Mouse (Mus musculus) megakaryocyte, embryonic 14.5 days (primary cell): ENCODE measurements around the gene Plcg2. TPM values are rescaled to one million over a fixed set of nuclear protein-coding genes. Genes with fewer than 3 reads are reported as not detected.

Experiments used
- H3K27me3 ChIP-seq: replicated peaks from 2 replicates; pipeline ENCODE3; 2012; ENCODE audit warnings: inconsistent platforms
- H3K36me3 ChIP-seq: replicated peaks from 2 replicates; pipeline ENCODE3; 2012; ENCODE audit warnings: low read length, inconsistent platforms, mixed read lengths
- H3K4me1 ChIP-seq: 2 replicates; pipeline ENCODE4 v1.6.1; 2012; ENCODE audit warnings: inconsistent platforms
- H3K4me3 ChIP-seq: replicated peaks from 2 replicates; pipeline ENCODE3; 2012; ENCODE audit warnings: moderate library complexity, mild to moderate bottlenecking, inconsistent platforms
- H3K9me3 ChIP-seq: 2 replicates; pipeline ENCODE4 v1.6.1; 2012; ENCODE audit warnings: inconsistent platforms
- FLI1 ChIP-seq: IDR thresholded peaks from 2 replicates; pipeline ENCODE4 v1.6.1; 2012; ENCODE audit warnings: low read length, inconsistent platforms, mixed read lengths
- GATA1 ChIP-seq: IDR thresholded peaks from 3 replicates; pipeline ENCODE4 v1.6.1; 2012; ENCODE audit warnings: mixed read lengths, low read length, inconsistent platforms, borderline replicate concordance
- polyA plus RNA-seq: library from polyadenylated mRNA; stranded (reverse); fragments of >175 nt; gene quantifications from 2 replicates; pipeline ENCODE4 v1.2.3, GENCODE M21; 2012; ENCODE audit warnings: low replicate concordance; ENCODE audit not compliant: insufficient read depth

Plcg2 gene
- polyA plus RNA-seq, 1 experiment: 76.6 TPM

DNA sequence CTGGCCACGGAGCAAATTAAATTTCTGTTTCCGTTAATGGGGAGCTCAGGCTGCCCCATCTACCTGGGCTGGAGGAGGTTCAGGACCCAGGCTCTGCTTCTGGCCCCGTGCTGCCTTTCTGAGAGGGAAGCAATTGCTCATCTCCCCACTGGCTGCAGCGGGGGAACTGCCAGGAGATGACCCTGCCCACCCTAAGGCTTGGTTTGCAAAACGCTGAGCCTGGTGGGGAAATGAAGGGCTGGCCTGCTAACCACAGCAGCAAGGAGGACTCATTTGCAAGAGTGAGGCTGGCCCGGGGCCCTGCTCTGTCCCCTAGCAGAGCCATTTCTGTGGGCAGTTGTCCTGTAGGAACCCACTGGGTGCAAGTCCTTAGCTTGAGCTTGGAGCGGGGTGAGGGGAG, 39.7 kb downstream of the Plcg2 start:
- TF ChIP-seq FLI1 (no peak), GATA1 (no peak)
- H3K4me3 ChIP-seq: peak overlapping the region; percentile 84
- no peaks in the 10 kb centered on the region for H3K27me3 ChIP-seq
- peaks cover 7% of the 10 kb centered on the region for H3K9me3 ChIP-seq
- H3K36me3 ChIP-seq: peaks cover 84% of the 10 kb centered on the region
- peaks cover 94% of the 10 kb centered on the region for H3K4me1 ChIP-seq

DNA sequence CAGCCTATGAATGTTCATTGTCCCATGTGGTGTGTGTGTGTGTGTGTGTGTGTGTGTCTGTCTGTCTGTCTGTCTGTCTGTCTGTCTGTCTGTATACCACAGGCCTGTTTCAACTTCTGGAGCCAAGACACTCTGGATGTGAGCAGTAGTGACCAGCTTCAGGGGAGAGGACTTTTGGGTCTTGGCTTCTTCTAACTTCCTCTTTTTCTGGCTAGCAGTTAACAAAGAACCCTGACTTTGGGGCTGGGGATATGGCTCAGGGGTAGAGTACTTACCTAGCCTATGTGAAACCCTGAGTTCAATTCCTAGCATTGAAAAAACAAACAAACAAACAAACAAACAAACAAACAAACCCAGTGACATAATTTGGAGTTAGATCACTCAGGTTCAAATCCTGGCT, 44.9 kb downstream of the Plcg2 start:
- no peaks in the 10 kb centered on the region for H3K9me3 ChIP-seq
- H3K4me3 ChIP-seq: peak overlapping the region; percentile 86
- TF ChIP-seq FLI1 (no peak), GATA1 (no peak)
- H3K36me3 ChIP-seq: peaks cover 81% of the 10 kb centered on the region
- peaks cover 99% of the 10 kb centered on the region for H3K4me1 ChIP-seq
- H3K27me3 ChIP-seq: no peaks in the 10 kb centered on the region

DNA sequence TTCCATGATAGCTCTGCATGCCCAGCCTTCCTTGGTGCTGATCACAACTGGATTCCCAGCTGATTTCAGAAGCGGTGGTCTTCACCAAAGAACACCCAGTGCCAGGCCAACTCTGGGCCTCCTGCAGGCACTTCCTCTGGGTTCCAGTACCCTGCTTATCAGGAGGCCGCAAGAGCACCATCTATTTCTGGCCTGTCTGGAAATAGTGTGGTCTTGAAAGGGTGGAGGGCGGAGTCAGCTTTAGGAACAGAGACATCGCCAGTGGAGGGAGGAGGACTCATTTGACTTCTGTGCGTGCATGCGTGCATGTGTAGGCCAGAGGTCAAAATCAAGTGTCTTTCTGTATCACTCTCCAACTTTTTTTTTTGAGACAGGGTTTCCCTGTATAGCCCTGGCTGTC, 45.7 kb downstream of the Plcg2 start:
- Histone ChIP-seq H3K36me3 (peaks cover 74% of the 10 kb centered on the region), H3K9me3 (no peaks in the 10 kb centered on the region), H3K27me3 (no peaks in the 10 kb centered on the region), H3K4me1 (peaks cover 99% of the 10 kb centered on the region), H3K4me3 (peak overlapping the region; percentile 86)
- TF ChIP-seq GATA1 (peak; percentile 74; the same call in 2 of the 3 replicates), FLI1 (0 out of 2 replicates have a peak, but pooled peaks have one; percentile 34)

DNA sequence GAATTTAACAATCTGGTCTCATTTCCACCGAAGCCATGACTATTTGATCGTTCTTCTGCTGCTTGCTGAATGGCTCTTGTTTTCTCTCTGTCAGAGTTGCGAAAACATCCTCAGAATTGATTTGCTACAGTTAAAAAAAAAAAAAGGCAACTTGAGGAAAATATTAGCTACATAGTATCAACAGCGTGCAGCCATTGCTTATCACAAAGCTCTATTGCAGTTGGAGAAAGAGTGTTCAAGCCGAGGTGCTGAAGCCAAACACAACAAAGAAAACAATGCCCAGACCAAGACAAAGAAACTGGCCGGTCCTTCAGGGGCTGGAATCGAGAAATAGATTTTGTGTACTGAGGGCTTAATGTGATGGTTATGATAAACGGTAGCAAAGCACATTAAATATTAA, 47.0 kb downstream of the Plcg2 start:
- Histone ChIP-seq H3K4me1 (peaks cover 99% of the 10 kb centered on the region), H3K4me3 (no peak overlapping the region), H3K9me3 (no peaks in the 10 kb centered on the region), H3K36me3 (peaks cover 67% of the 10 kb centered on the region), H3K27me3 (no peaks in the 10 kb centered on the region)
- TF ChIP-seq GATA1 (no peak), FLI1 (no peak)

DNA sequence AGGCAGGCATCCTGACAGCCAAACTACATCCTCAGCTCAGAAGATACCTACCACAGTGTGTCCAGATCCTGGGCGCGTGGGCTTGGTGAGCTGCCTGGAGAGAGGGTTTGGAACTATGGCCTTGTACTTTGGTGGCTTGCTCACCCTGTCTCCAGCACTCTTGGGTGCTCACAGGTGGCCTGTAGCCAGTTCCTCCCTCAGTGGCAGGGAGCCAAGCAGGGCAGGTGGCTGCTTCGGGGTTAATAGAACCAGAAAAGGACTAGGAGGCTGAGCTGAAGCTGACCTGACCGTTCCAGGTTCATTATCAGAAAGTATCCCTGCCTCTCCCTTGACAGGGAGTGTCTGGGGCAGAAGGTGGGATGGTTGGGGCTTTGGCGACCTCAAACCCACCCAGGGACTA, 48.3 kb downstream of the Plcg2 start:
- Histone ChIP-seq H3K4me1 (peaks cover 100% of the 10 kb centered on the region), H3K36me3 (peaks cover 70% of the 10 kb centered on the region)
- TF ChIP-seq GATA1 (no peak), FLI1 (no peak)

DNA sequence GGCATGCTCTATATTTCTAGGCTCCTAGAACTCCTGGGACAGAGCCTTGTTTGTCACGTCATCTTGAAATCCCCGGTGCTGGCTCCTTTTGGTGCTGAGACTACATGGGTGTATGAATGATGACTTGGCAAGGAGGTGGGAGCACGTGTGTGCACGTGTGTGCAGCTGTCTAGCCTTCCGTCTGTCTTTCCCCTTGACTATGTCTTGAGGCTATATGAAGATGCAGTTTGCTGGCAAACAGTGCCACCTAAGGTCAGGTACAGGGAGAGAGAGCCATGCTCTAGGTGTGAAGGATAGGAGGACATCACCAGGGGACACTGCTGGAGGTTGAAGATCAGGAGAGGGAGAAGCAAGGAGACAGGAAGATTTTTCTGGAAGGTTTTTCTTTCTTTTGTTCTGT, 49.9 kb downstream of the Plcg2 start:
- Histone ChIP-seq H3K9me3 (no peaks in the 10 kb centered on the region), H3K4me3 (peak overlapping the region; percentile 86), H3K27me3 (no peaks in the 10 kb centered on the region), H3K4me1 (peaks cover 100% of the 10 kb centered on the region), H3K36me3 (peaks cover 66% of the 10 kb centered on the region)
- no peak for TF ChIP-seq GATA1
- TF ChIP-seq FLI1: no peak

More for the DNA sequence above, 48.3 kb downstream of the Plcg2 start:
- H3K27me3 ChIP-seq: no peaks in the 10 kb centered on the region
- peak overlapping the region; percentile 24 for H3K4me3 ChIP-seq
- H3K9me3 ChIP-seq: no peaks in the 10 kb centered on the region

DNA sequence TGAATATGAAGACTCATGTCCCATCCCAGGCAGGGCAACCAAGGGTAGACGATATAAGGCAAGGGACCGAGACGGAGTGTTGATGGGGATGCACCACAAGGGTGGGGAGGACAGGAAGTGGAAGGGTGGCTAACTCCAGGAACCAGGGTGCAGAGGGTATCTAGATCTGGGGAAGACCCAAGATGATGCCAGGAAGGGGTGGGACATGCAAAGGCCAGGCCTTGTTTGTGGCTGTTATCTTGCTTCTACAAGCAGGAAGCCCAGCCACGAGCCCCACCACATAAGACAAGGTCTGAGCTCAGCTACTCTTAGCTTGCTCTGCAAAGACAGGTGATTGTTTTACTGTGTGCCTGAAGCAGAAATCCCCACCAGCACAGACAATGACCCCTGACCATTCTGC, 50.4 kb downstream of the Plcg2 start:
- Histone ChIP-seq H3K27me3 (no peaks in the 10 kb centered on the region), H3K9me3 (no peaks in the 10 kb centered on the region), H3K4me3 (peak overlapping the region; percentile 86), H3K36me3 (peaks cover 71% of the 10 kb centered on the region), H3K4me1 (peaks cover 100% of the 10 kb centered on the region)
- TF ChIP-seq FLI1 (peak; percentile 70), GATA1 (peak; percentile 100)

DNA sequence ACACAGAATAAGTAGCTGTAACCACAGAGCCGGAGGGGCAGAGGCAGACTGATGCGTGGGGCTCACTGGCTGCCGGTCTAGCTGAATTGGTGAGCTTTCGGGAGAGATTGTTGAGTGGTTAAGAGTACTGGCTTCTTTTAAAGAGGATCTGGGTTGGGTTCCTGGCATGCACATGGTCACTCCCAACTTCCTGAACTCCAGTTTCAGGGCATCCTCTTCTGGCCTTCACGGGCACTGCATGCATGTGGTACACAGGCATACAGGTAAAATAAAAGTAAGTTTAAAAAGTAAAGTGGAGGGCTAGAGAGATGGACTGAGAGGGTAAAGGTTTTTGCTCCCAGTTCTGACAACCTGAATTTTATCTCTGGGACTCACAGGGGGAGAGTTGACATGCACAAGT, 52.4 kb downstream of the Plcg2 start:
- Histone ChIP-seq H3K9me3 (no peaks in the 10 kb centered on the region), H3K36me3 (peaks cover 79% of the 10 kb centered on the region), H3K4me3 (peak overlapping the region; percentile 76), H3K4me1 (peaks cover 100% of the 10 kb centered on the region), H3K27me3 (no peaks in the 10 kb centered on the region)
- no peak for TF ChIP-seq GATA1
- no peak for TF ChIP-seq FLI1

DNA sequence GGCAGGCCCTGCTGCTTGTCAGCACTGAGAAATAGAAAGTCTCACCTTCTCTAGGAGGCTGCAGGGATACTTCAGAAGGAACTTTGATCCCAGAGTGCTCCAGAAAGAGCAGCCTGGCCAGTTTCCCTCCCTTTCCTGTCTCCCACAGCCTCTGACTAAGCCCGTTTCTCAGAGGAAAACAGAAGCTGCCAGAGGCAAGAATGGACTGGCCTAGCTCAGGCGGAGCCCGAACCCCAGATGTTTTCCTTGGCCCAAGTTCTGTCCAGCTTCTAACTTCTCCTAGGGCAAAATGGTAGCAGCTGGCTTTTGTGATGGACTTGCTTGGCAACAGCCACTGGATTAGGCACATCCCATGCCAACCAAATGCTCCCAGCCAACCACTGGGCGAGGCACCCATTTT, 62.9 kb downstream of the Plcg2 start:
- Histone ChIP-seq H3K4me1 (peaks cover 96% of the 10 kb centered on the region), H3K27me3 (no peaks in the 10 kb centered on the region), H3K36me3 (peaks cover 98% of the 10 kb centered on the region), H3K4me3 (no peak overlapping the region), H3K9me3 (no peaks in the 10 kb centered on the region)
- TF ChIP-seq GATA1 (no peak), FLI1 (no peak)

DNA sequence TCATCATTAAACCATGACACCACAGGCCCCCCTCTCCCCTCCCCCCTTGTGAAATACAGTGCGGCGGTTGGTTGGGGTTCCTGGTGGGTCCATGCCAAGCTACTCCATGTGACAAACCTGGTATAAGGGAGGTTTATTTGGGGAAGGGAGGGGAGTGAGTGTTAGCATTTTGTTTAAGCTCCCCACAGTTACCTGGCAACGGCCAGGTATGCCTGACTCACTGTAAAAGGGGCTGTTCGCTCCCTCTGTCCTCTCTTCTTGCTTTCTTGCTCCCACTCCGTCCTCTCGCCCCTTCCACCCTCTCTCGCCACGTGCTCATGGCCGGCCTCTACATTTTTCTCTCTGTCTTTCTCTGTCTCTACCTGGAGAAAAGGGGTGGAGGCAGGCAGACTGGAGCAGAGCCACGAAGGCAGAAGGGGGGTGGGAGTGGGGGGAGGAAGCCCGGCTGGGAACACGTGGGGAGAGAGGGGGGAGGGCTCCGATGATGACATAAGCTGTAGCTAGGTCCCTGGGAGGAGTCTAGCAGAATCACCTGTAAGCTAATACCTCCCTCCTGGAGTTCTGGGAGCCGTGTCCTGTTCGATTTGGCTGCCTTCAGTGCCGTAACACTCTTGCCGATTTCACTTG, 63.8 kb downstream of the Plcg2 start:
- Histone ChIP-seq H3K27me3 (no peaks in the 10 kb centered on the region), H3K9me3 (no peaks in the 10 kb centered on the region), H3K4me1 (peaks cover 94% of the 10 kb centered on the region), H3K4me3 (no peak overlapping the region), H3K36me3 (peaks cover 98% of the 10 kb centered on the region)
- TF ChIP-seq GATA1 (no peak), FLI1 (no peak)
